Mouse (Mus musculus) heart, embryonic 15.5 days (tissue): ENCODE measurements around the gene Xrcc4. TPM values are rescaled to one million over a fixed set of nuclear protein-coding genes. Genes with fewer than 3 reads are reported as not detected.

Experiments used
- ATAC-seq: fragments of 200-750 bp; cut with Nextera tagmentation; replicated peaks from 2 replicates; pipeline ENCODE4 v1.8.0; 2017; ENCODE audit warnings: low read depth, moderate TSS enrichment; ENCODE audit not compliant: insufficient number of reproducible peaks, insufficient read depth, low FRiP score
- H3K27ac ChIP-seq: fragments of 300-500 bp; sonication (generic); 2 replicates; pipeline ENCODE4 v1.5.1; 2015; ENCODE audit warnings: mild to moderate bottlenecking, inconsistent platforms
- H3K27me3 ChIP-seq: fragments of 300-500 bp; sonication (generic); 2 replicates; pipeline ENCODE4 v1.6.1; 2015; ENCODE audit warnings: inconsistent platforms
- H3K36me3 ChIP-seq: fragments of 300-500 bp; sonication (generic); 2 replicates; pipeline ENCODE4 v1.6.1; 2015; ENCODE audit warnings: mild to moderate bottlenecking, inconsistent platforms
- H3K4me1 ChIP-seq: fragments of 300-500 bp; sonication (generic); replicated peaks from 2 replicates; pipeline ENCODE4 v1.6.1; 2015; ENCODE audit warnings: inconsistent platforms
- H3K4me2 ChIP-seq: fragments of 300-500 bp; sonication (generic); 2 replicates; pipeline ENCODE4 v1.6.1; 2015; ENCODE audit warnings: inconsistent platforms, mild to moderate bottlenecking, moderate library complexity
- H3K4me3 ChIP-seq: fragments of 300-500 bp; sonication (generic); 2 replicates; pipeline ENCODE4 v1.5.1; 2015; ENCODE audit warnings: mild to moderate bottlenecking, inconsistent platforms
- H3K9ac ChIP-seq: fragments of 300-500 bp; sonication (generic); 2 replicates; pipeline ENCODE4 v1.6.1; 2015; ENCODE audit warnings: mild to moderate bottlenecking, inconsistent platforms
- H3K9me3 ChIP-seq: fragments of 300-500 bp; sonication (generic); replicated peaks from 2 replicates; pipeline ENCODE4 v1.6.1; 2016; ENCODE audit warnings: inconsistent platforms
- WGBS: fragments of 180-500 bp; shearing (Covaris S2); methylation state at CpG from one replicate; pipeline ENCODE4 v1.1.7; 2015; ENCODE audit warnings: mixed read lengths; 5-methylcytosine and 5-hydroxymethylcytosine counted together
- polyA plus RNA-seq: library from polyadenylated mRNA; unstranded; fragments of >200 nt; fragmentation: Nextera tagmentation; extraction: Ambion mirVana; gene quantifications from 2 replicates; pipeline ENCODE4 v1.2.1, GENCODE M21; 2015

The Xrcc4 gene
- polyA plus RNA-seq, 1 experiment from 2014 or later = 19.4 TPM

GRCm38 (mm10) chr13:90032977-90033376, 56.4 kb downstream of the Xrcc4 start:
- Histone ChIP-seq H3K9ac (no peak overlapping the region), H3K36me3 (no peaks in the 10 kb centered on the region), H3K4me3 (no peak overlapping the region), H3K27ac (no peak overlapping the region), H3K27me3 (no peaks in the 10 kb centered on the region), H3K9me3 (no peaks in the 10 kb centered on the region), H3K4me2 (no peak overlapping the region), H3K4me1 (no peaks in the 10 kb centered on the region)
- WGBS = 68% methylated on average over 4 of the region's 4 CpGs
- no peak for ATAC-seq

- H3K27me3 ChIP-seq = no peaks in the 10 kb centered on the region
- no peak overlapping the region for H3K4me3 ChIP-seq
- H3K4me2 ChIP-seq = no peak overlapping the region
- ATAC-seq = no peak
- no peak overlapping the region for H3K9ac ChIP-seq
- no peaks in the 10 kb centered on the region for H3K36me3 ChIP-seq
- H3K9me3 ChIP-seq = no peaks in the 10 kb centered on the region
- 0 out of 2 replicates have a peak overlapping the region, but pooled peaks have one; percentile 6 for H3K27ac ChIP-seq
- WGBS = 36% methylated on average over 2 of the region's 2 CpGs
- no peaks in the 10 kb centered on the region for H3K4me1 ChIP-seq
Measured at GRCm38 (mm10) chr13:90032523-90032922, 56.9 kb downstream of the Xrcc4 start.

DNA sequence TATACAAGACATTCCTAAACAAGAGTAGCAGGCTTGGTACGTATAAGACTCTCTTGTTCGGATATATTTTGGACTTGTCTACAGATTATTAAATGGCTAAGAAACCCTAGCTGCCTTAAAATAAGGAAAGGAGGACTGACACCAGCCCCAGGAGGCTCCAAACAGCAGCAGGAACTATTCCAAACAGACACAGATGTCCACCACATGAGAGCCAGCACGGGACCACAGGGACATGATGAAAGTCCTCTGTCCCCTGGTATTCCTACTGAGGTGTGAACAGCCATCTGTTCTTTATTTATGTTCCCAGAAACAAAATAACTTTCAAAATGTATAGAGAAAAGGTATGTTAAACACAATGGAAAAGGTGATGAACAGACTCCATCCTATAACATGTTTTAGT, 58.5 kb downstream of the Xrcc4 start:
- ATAC-seq = no peak
- Histone ChIP-seq H3K4me2 (no peak overlapping the region), H3K9ac (no peak overlapping the region), H3K27me3 (no peaks in the 10 kb centered on the region), H3K36me3 (no peaks in the 10 kb centered on the region), H3K9me3 (no peaks in the 10 kb centered on the region), H3K4me1 (no peaks in the 10 kb centered on the region), H3K27ac (no peak overlapping the region), H3K4me3 (no peak overlapping the region)
- WGBS = 79% methylated on average over 3 of the region's 3 CpGs

GRCm38 (mm10) chr13:90012620-90013019, 76.8 kb downstream of the Xrcc4 start:
- ATAC-seq = peak; percentile 11
- WGBS = 19% methylated on average over 3 of the region's 3 CpGs
- 0 out of 2 replicates have a peak overlapping the region, but pooled peaks have one; percentile 19 for H3K9ac ChIP-seq
- no peak overlapping the region for H3K4me3 ChIP-seq
- H3K27ac ChIP-seq = peak overlapping the region; percentile 92
- peak overlapping the region; percentile 44 for H3K4me2 ChIP-seq
- no peaks in the 10 kb centered on the region for H3K27me3 ChIP-seq
- H3K9me3 ChIP-seq = no peaks in the 10 kb centered on the region
- peaks cover 14% of the 10 kb centered on the region for H3K4me1 ChIP-seq
- H3K36me3 ChIP-seq = no peaks in the 10 kb centered on the region

- 11% methylated on average over 8 of the region's 8 CpGs for WGBS
- ATAC-seq = peak; percentile 90
- H3K4me2 ChIP-seq = peak overlapping the region; percentile 44
- peaks cover 14% of the 10 kb centered on the region for H3K4me1 ChIP-seq
- H3K36me3 ChIP-seq = no peaks in the 10 kb centered on the region
- peak overlapping the region; percentile 92 for H3K27ac ChIP-seq
- H3K27me3 ChIP-seq = no peaks in the 10 kb centered on the region
- H3K9ac ChIP-seq = no peak overlapping the region
- no peak overlapping the region for H3K4me3 ChIP-seq
- no peaks in the 10 kb centered on the region for H3K9me3 ChIP-seq
Measured at GRCm38 (mm10) chr13:90012198-90012597, 77.2 kb downstream of the Xrcc4 start.

DNA sequence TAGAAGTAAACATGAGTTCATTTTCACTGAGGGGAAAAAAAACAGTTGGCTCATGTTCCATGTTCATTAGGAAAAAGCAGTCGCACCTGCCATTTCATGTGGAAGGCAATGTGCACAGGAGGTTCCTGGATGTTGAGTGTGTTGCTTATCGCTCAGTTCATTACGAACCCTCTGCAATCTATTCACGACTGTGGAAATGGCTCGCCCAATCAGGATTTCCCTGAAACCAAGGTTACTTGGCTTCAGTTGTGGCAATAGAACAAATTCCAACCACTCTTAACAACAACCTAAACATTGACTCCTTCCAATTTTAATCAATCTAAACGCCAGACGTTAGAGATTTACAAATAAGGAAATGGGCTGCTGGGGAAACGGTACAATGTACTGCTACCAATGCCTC, 78.3 kb downstream of the Xrcc4 start:
- no peak overlapping the region for H3K4me3 ChIP-seq
- no peaks in the 10 kb centered on the region for H3K36me3 ChIP-seq
- no peak for ATAC-seq
- no peak overlapping the region for H3K4me2 ChIP-seq
- peak overlapping the region; percentile 92 for H3K27ac ChIP-seq
- H3K4me1 ChIP-seq = peaks cover 14% of the 10 kb centered on the region
- H3K27me3 ChIP-seq = no peaks in the 10 kb centered on the region
- H3K9ac ChIP-seq = no peak overlapping the region
- no peaks in the 10 kb centered on the region for H3K9me3 ChIP-seq
- 39% methylated on average over 8 of the region's 8 CpGs for WGBS

GRCm38 (mm10) chr13:90009786-90010185, 79.6 kb downstream of the Xrcc4 start:
- no peak overlapping the region for H3K9ac ChIP-seq
- no peak overlapping the region for H3K4me2 ChIP-seq
- ATAC-seq = no peak
- no peaks in the 10 kb centered on the region for H3K9me3 ChIP-seq
- no peaks in the 10 kb centered on the region for H3K27me3 ChIP-seq
- H3K36me3 ChIP-seq = no peaks in the 10 kb centered on the region
- no peak overlapping the region for H3K4me3 ChIP-seq
- peaks cover 14% of the 10 kb centered on the region for H3K4me1 ChIP-seq
- no peak overlapping the region for H3K27ac ChIP-seq

GRCm38 (mm10) chr13:90005561-90005960, 83.8 kb downstream of the Xrcc4 start:
- Histone ChIP-seq H3K4me1 (0 out of 2 replicates have a peak, but pooled peaks cover 2% of the 10 kb centered on the region), H3K36me3 (no peaks in the 10 kb centered on the region), H3K4me3 (no peak overlapping the region), H3K27ac (no peak overlapping the region), H3K9ac (no peak overlapping the region), H3K27me3 (no peaks in the 10 kb centered on the region), H3K4me2 (no peak overlapping the region), H3K9me3 (no peaks in the 10 kb centered on the region)
- no peak for ATAC-seq
- 94% methylated on average over 1 of the region's 1 CpGs for WGBS

GRCm38 (mm10) chr13:89997531-89997930, 91.9 kb downstream of the Xrcc4 start:
- Histone ChIP-seq H3K27ac (no peak overlapping the region), H3K27me3 (no peaks in the 10 kb centered on the region), H3K4me3 (no peak overlapping the region), H3K4me1 (no peaks in the 10 kb centered on the region), H3K4me2 (no peak overlapping the region), H3K9me3 (no peaks in the 10 kb centered on the region), H3K9ac (no peak overlapping the region), H3K36me3 (no peaks in the 10 kb centered on the region)
- ATAC-seq = no peak

DNA sequence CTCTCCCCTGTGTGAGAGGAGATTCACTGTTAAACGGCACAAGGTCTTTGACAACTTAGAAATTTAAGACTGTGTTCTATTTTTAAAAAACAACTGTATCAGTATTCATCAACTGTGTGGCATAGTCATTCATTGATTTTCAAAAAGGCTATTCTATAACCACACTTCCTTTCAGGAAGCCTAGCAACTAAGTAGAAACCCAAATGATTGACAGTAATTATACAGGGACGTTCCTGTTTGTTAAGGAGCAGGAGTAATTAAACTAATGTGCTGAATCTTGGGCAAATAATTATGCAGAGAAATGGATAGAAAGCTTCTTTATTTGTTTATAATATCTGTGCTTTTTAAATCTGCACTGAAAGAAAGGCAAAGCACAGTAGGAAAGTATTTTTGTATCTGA, 103.3 kb downstream of the Xrcc4 start:
- no peak overlapping the region for H3K4me2 ChIP-seq
- H3K9ac ChIP-seq = no peak overlapping the region
- no peaks in the 10 kb centered on the region for H3K4me1 ChIP-seq
- no peaks in the 10 kb centered on the region for H3K27me3 ChIP-seq
- ATAC-seq = no peak
- H3K36me3 ChIP-seq = no peaks in the 10 kb centered on the region
- H3K9me3 ChIP-seq = no peaks in the 10 kb centered on the region
- H3K27ac ChIP-seq = no peak overlapping the region
- H3K4me3 ChIP-seq = no peak overlapping the region
- 54% methylated on average over 2 of the region's 2 CpGs for WGBS

- H3K4me3 ChIP-seq = no peak overlapping the region
- 62% methylated on average over 3 of the region's 3 CpGs for WGBS
Measured at GRCm38 (mm10) chr13:89970940-89971339, 118.5 kb downstream of the Xrcc4 start.

GRCm38 (mm10) chr13:89968671-89969070, 120.7 kb downstream of the Xrcc4 start:
- Histone ChIP-seq H3K4me1 (no peaks in the 10 kb centered on the region), H3K4me2 (no peak overlapping the region), H3K9me3 (no peaks in the 10 kb centered on the region), H3K9ac (no peak overlapping the region), H3K4me3 (no peak overlapping the region), H3K36me3 (no peaks in the 10 kb centered on the region), H3K27ac (no peak overlapping the region), H3K27me3 (no peaks in the 10 kb centered on the region)
- no peak for ATAC-seq

More at GRCm38 (mm10) chr13:89970940-89971339, 118.5 kb downstream of the Xrcc4 start:
- H3K27ac ChIP-seq = no peak overlapping the region
- H3K4me1 ChIP-seq = no peaks in the 10 kb centered on the region
- no peak overlapping the region for H3K9ac ChIP-seq
- no peak overlapping the region for H3K4me2 ChIP-seq
- no peaks in the 10 kb centered on the region for H3K9me3 ChIP-seq
- no peaks in the 10 kb centered on the region for H3K27me3 ChIP-seq
- no peaks in the 10 kb centered on the region for H3K36me3 ChIP-seq
- no peak for ATAC-seq
